ENCODE assay signal across 9 mouse cellular contexts in genomic region chr9:57650786-57651311, GRCm38 (mm10). TPM values are rescaled to one million over a fixed set of nuclear protein-coding genes. Genes with fewer than 3 reads are reported as not detected.
DNase-seq lines count a peak whose midpoint lies in the region; ATAC-seq and TF ChIP-seq lines count a peak whose summit lies in the region.
"Had no signal": no experiment of that assay in that cellular context is flagged by ENCODE, and none has a peak within 500 bp of the region (broad histone marks: within the 10 kb centered on the region; RNA-seq: fewer than 3 reads in every experiment).

No protein-coding gene starts in this region.

- peak overlapping the region; percentile 64 for H3K27ac ChIP-seq in hindbrain, embryonic 10.5 days
- H3K27ac ChIP-seq in hindbrain, embryonic 12.5 days: no peak overlapping the region; the same call in 1 of the 2 replicates
- H3K27ac ChIP-seq in hindbrain, embryonic 14.5 days: no peak overlapping the region
- H3K27ac ChIP-seq in midbrain, postnatal 0 days (ENCODE audit: low read depth, low read length): no peak overlapping the region
- H3K27ac ChIP-seq: liver, embryonic 14.5 days had no signal

- H3K4me2 ChIP-seq in hindbrain, embryonic 12.5 days (replicated peaks): no peak overlapping the region
- H3K4me2 ChIP-seq in hindbrain, embryonic 14.5 days (replicated peaks): no peak overlapping the region
- no peak overlapping the region for H3K4me2 ChIP-seq in midbrain, postnatal 0 days (ENCODE audit: low read depth, low read length, poor library complexity, severe bottlenecking)

- DNase-seq in hindbrain, embryonic 10.5 days (ENCODE audit: low spot score): no peak
- peak; percentile 57 for DNase-seq in R1 (ENCODE audit: low read depth, low spot score)
- DNase-seq in hindbrain, embryonic 14.5 days (ENCODE audit: low spot score): no peak
- peak; percentile 78 for DNase-seq in midbrain, postnatal 0 days (ENCODE audit: low spot score)
- no peak for DNase-seq in adrenal gland, postnatal 25 days
- no peak for DNase-seq in kidney, postnatal 25 days
- no peak for DNase-seq in layer of hippocampus, postnatal 10 days (ENCODE audit: low spot score in 2 of 2)

- no peaks in the 10 kb centered on the region for H3K36me3 ChIP-seq in hindbrain, embryonic 10.5 days
- no peaks in the 10 kb centered on the region for H3K36me3 ChIP-seq in hindbrain, embryonic 12.5 days
- H3K36me3 ChIP-seq in hindbrain, embryonic 14.5 days (replicated peaks; ENCODE audit: control insufficient read depth, insufficient read depth): no peaks in the 10 kb centered on the region
- H3K36me3 ChIP-seq in midbrain, postnatal 0 days (ENCODE audit: insufficient read depth, low read length): no peaks in the 10 kb centered on the region

- peaks cover 40% of the 10 kb centered on the region for H3K27me3 ChIP-seq in hindbrain, embryonic 10.5 days (ENCODE audit: insufficient read depth, poor library complexity, severe bottlenecking)
- H3K27me3 ChIP-seq in hindbrain, embryonic 12.5 days: peaks cover 9% of the 10 kb centered on the region; the same call in 1 of the 2 replicates
- H3K27me3 ChIP-seq in hindbrain, embryonic 14.5 days (ENCODE audit: control insufficient read depth, insufficient read depth, low read length): no peaks in the 10 kb centered on the region
- H3K27me3 ChIP-seq in midbrain, postnatal 0 days (ENCODE audit: insufficient read depth, low read length): no peaks in the 10 kb centered on the region; the same call in 1 of the 2 replicates

- no peaks in the 10 kb centered on the region for H3K9me3 ChIP-seq in hindbrain, embryonic 10.5 days
- no peaks in the 10 kb centered on the region for H3K9me3 ChIP-seq in hindbrain, embryonic 12.5 days (replicated peaks)
- H3K9me3 ChIP-seq in hindbrain, embryonic 14.5 days (ENCODE audit: control insufficient read depth, low read length): no peaks in the 10 kb centered on the region
- no peaks in the 10 kb centered on the region for H3K9me3 ChIP-seq in midbrain, postnatal 0 days (ENCODE audit: low read length)

- no peak overlapping the region for H3K9ac ChIP-seq in hindbrain, embryonic 12.5 days
- H3K9ac ChIP-seq in hindbrain, embryonic 14.5 days: 0 out of 2 replicates have a peak overlapping the region, but pooled peaks have one; percentile 10
- no peak overlapping the region for H3K9ac ChIP-seq in midbrain, postnatal 0 days (replicated peaks; ENCODE audit: low read length, poor library complexity, severe bottlenecking)
- H3K9ac ChIP-seq: liver, embryonic 14.5 days had no signal

- H3K4me3 ChIP-seq in hindbrain, embryonic 10.5 days: no peak overlapping the region
- no peak overlapping the region for H3K4me3 ChIP-seq in hindbrain, embryonic 12.5 days
- no peak overlapping the region for H3K4me3 ChIP-seq in hindbrain, embryonic 14.5 days (replicated peaks; ENCODE audit: low read length)
- H3K4me3 ChIP-seq in midbrain, postnatal 0 days (ENCODE audit: low read depth, low read length): no peak overlapping the region

- H3K4me1 ChIP-seq in hindbrain, embryonic 10.5 days (replicated peaks): peaks cover 53% of the 10 kb centered on the region
- H3K4me1 ChIP-seq in hindbrain, embryonic 12.5 days: peaks cover 17% of the 10 kb centered on the region
- peaks cover 7% of the 10 kb centered on the region for H3K4me1 ChIP-seq in hindbrain, embryonic 14.5 days (replicated peaks; ENCODE audit: control insufficient read depth, insufficient read depth, low read length)
- H3K4me1 ChIP-seq in midbrain, postnatal 0 days (ENCODE audit: insufficient read depth, low read length): no peaks in the 10 kb centered on the region

- no peak for TF ChIP-seq CTCF in midbrain, postnatal 0 days (IDR thresholded peaks at IDR 0.05)

- ATAC-seq in hindbrain, embryonic 12.5 days (ENCODE audit: low FRiP score): no peak
- ATAC-seq in hindbrain, embryonic 14.5 days (ENCODE audit: low FRiP score): no peak
- no peak; the same call in 1 of the 2 replicates for ATAC-seq in midbrain, postnatal 0 days (ENCODE audit: low FRiP score)

- 35% methylated on average over 6 of the region's 6 CpGs for WGBS in hindbrain, embryonic 10.5 days
- WGBS in hindbrain, embryonic 12.5 days: 33% methylated on average over 6 of the region's 6 CpGs
- 42% methylated on average over 6 of the region's 6 CpGs for whole genome bisulfite sequencing in hindbrain, embryonic 14.5 days
- WGBS in midbrain, postnatal 0 days: 24% methylated on average over 6 of the region's 6 CpGs

RNA-seq across cellular contexts. Expression of gene Csk, which starts 2.6 kb away (rescaled TPM):
- polyA plus RNA-seq in hindbrain, embryonic 10.5 days (2016; fragmentation: Nextera tagmentation; extraction: Ambion mirVana): 40.8 and 42.3 TPM in 2 replicates
- 38.3 and 41.6 TPM in 2 replicates for polyA plus RNA-seq in hindbrain, embryonic 12.5 days (2016; fragmentation: Nextera tagmentation; extraction: Ambion mirVana)
- 41.0 and 43.1 TPM in 2 replicates for polyA plus RNA-seq in hindbrain, embryonic 14.5 days (2014; fragmentation: Nextera tagmentation; extraction: Ambion mirVana)
- total RNA-seq in midbrain, postnatal 0 days (2014; rRNA removed): 133 and 152 TPM in 2 replicates
- polyA plus RNA-seq in midbrain, postnatal 0 days (2015; fragmentation: Nextera tagmentation; extraction: Ambion mirVana): 42.4 and 45.5 TPM in 2 replicates
- 70.4 and 105 TPM in 2 replicates for total RNA-seq in adrenal gland, postnatal 25 days (2021)
- 10 to 100 TPM; 56.6 to 59.0 TPM for total RNA-seq in layer of hippocampus, postnatal 10 days (2021)

RNA-seq across cellular contexts. Expression of gene Lman1l, which starts 30.3 kb away (rescaled TPM):
- polyA plus RNA-seq in hindbrain, embryonic 10.5 days (2016; fragmentation: Nextera tagmentation; extraction: Ambion mirVana): not detected in 2 replicates
- polyA plus RNA-seq in hindbrain, embryonic 12.5 days (2016; fragmentation: Nextera tagmentation; extraction: Ambion mirVana): not detected in 2 replicates
- polyA plus RNA-seq in hindbrain, embryonic 14.5 days (2014; fragmentation: Nextera tagmentation; extraction: Ambion mirVana): not detected in 2 replicates
- total RNA-seq in midbrain, postnatal 0 days (2014; rRNA removed): not detected in 2 replicates
- polyA plus RNA-seq in midbrain, postnatal 0 days (2015; fragmentation: Nextera tagmentation; extraction: Ambion mirVana): 0.10 TPM in 1 of 2 replicates, not detected in the other
- total RNA-seq in adrenal gland, postnatal 25 days (2021): not detected in 2 replicates
- total RNA-seq in layer of hippocampus, postnatal 10 days (2021): not detected
- polyA plus RNA-seq: liver, embryonic 14.5 days had no signal

RNA-seq across cellular contexts. Expression of gene Cyp1a2, which starts 32.7 kb away (rescaled TPM):
- polyA plus RNA-seq in hindbrain, embryonic 10.5 days (2016; fragmentation: Nextera tagmentation; extraction: Ambion mirVana): not detected in 2 replicates
- not detected in 2 replicates for polyA plus RNA-seq in hindbrain, embryonic 12.5 days (2016; fragmentation: Nextera tagmentation; extraction: Ambion mirVana)
- not detected in 2 replicates for polyA plus RNA-seq in hindbrain, embryonic 14.5 days (2014; fragmentation: Nextera tagmentation; extraction: Ambion mirVana)
- total RNA-seq in midbrain, postnatal 0 days (2014; rRNA removed): not detected in 2 replicates
- polyA plus RNA-seq in midbrain, postnatal 0 days (2015; fragmentation: Nextera tagmentation; extraction: Ambion mirVana): not detected in 2 replicates
- total RNA-seq in adrenal gland, postnatal 25 days (2021): 5.5 TPM in 1 of 2 replicates, not detected in the other
- not detected for total RNA-seq in layer of hippocampus, postnatal 10 days (2021)

RNA-seq across cellular contexts. Expression of gene Cyp1a1, which starts 36.9 kb away (rescaled TPM):
- not detected in 2 replicates for polyA plus RNA-seq in hindbrain, embryonic 10.5 days (2016; fragmentation: Nextera tagmentation; extraction: Ambion mirVana)
- polyA plus RNA-seq in hindbrain, embryonic 12.5 days (2016; fragmentation: Nextera tagmentation; extraction: Ambion mirVana): 0.12 TPM in 1 of 2 replicates, not detected in the other
- polyA plus RNA-seq in hindbrain, embryonic 14.5 days (2014; fragmentation: Nextera tagmentation; extraction: Ambion mirVana): 0.10 and 0.24 TPM in 2 replicates
- 0.28 TPM in 1 of 2 replicates, not detected in the other for total RNA-seq in midbrain, postnatal 0 days (2014; rRNA removed)
- 0.09 TPM in 2 replicates for polyA plus RNA-seq in midbrain, postnatal 0 days (2015; fragmentation: Nextera tagmentation; extraction: Ambion mirVana)
- 0.12 and 0.57 TPM in 2 replicates for total RNA-seq in adrenal gland, postnatal 25 days (2021)
- under 1 TPM; 0.48 to 0.60 TPM for total RNA-seq in layer of hippocampus, postnatal 10 days (2021)

RNA-seq across cellular contexts. Expression of gene Cplx3, which starts 44.8 kb away (rescaled TPM):
- 0.88 and 2.8 TPM in 2 replicates for polyA plus RNA-seq in hindbrain, embryonic 10.5 days (2016; fragmentation: Nextera tagmentation; extraction: Ambion mirVana)
- 0.08 and 0.27 TPM in 2 replicates for polyA plus RNA-seq in hindbrain, embryonic 12.5 days (2016; fragmentation: Nextera tagmentation; extraction: Ambion mirVana)
- polyA plus RNA-seq in hindbrain, embryonic 14.5 days (2014; fragmentation: Nextera tagmentation; extraction: Ambion mirVana): 0.51 TPM in 1 of 2 replicates, not detected in the other
- 0.09 TPM in 1 of 2 replicates, not detected in the other for total RNA-seq in midbrain, postnatal 0 days (2014; rRNA removed)
- 1.9 and 2.2 TPM in 2 replicates for polyA plus RNA-seq in midbrain, postnatal 0 days (2015; fragmentation: Nextera tagmentation; extraction: Ambion mirVana)
- total RNA-seq in adrenal gland, postnatal 25 days (2021): not detected in 2 replicates
- 1 to 10 TPM; 1.9 to 2.6 TPM for total RNA-seq in layer of hippocampus, postnatal 10 days (2021)
- polyA plus RNA-seq: liver, embryonic 14.5 days had no signal

Comparison
In these comparisons a context has a peak if more than half of its experiments do, and no peak if none do; other contexts are left out.
1. DNase-seq: peak in R1 (single experiment) and midbrain, postnatal 0 days (single experiment); none in hindbrain, embryonic 10.5 days (single experiment), hindbrain, embryonic 14.5 days (single experiment), adrenal gland, postnatal 25 days (single experiment), kidney, postnatal 25 days (0 of 2) and layer of hippocampus, postnatal 10 days (0 of 2).